Mouse (Mus musculus) layer of hippocampus, postnatal 25 days (tissue): ENCODE measurements at regions not wholly inside any gene's neighbourhood (a gene's known extent, or its start where the extent isn't known, plus 50 kb on each side); places are given as distances from the start of the nearest gene placed in this dataset.

Source experiments
- DNase-seq, 2 experiments: peaks; one replicate each; pipeline ENCODE4 v3.0.0; 2022; ENCODE audit warnings: mixed read lengths in 2 of 2, low spot score in 1 of 2; ENCODE audit errors: extremely low spot score in 1 of 2

DNA sequence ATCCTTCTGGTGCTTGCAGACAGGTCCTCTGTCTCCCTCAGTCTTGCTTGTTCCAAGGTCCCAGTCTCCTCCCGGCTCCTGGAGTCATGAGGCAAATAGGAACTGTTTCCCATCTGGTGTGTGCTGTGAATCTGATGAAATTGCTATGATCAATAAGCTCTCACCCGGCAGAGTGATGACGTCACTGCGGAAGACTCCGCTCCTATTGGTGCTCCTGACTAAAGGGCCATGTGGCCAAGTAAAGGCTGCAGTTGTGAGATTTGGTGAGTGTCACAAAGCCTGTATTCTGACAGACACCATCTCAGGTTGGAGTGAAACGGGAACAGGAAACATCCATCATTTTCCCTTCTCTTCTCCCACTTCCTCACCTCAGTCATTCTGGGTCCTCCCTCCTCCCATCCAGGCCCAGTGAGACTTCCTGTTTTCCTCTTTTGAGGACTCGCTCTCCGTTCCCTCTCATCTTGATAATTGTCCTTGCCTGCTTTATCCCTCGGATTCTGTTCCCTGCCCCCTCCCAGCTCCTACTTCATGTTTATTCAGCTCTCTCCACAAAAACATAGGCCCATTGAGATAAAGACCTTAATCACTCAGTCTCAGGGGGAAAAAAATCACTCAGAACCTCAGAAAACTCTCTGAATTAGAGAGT, 133.4 kb downstream of the Fam43a start:
- DNase-seq, result no peak

DNA sequence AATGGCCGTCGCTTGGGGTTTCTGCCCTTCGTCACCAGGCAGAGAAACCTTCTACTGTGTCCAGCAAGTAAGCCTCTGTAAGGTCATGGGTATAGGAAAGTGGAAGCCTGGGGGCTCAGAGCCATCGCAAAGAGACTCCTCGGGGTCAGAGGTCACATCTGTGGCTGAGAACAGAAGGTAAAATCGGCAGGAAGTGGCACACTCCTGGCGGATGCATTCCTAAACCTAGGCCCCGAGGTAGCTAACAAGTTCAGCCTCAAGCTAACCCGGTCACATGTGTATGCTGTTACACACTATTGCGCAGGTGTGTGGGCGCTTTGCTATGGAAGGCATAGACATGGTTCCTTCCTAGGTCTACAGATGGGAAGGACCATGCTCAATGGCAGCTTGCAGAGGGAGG, 134.0 kb downstream of the Fam43a start:
- DNase-seq, result no peak

DNA sequence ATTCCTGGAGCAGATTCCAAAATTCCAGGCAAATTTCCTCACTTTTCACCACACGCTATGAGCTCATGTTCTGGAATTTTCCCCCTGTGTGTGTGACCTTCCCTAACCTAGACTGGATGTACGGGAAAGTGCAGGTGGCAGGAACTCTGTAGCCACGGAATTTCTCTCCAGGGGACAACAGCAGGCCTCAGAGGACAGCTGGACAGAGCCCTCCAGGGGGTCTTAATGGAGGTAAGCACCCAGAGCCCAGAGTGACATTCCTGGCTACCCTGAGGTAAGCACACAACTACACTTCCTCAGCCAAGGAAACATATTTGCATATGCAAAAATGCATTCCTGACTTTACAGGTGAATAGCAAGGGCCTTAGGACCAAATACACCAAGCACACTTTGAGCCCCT, 135.8 kb downstream of the Fam43a start:
- no peak for DNase-seq

DNA sequence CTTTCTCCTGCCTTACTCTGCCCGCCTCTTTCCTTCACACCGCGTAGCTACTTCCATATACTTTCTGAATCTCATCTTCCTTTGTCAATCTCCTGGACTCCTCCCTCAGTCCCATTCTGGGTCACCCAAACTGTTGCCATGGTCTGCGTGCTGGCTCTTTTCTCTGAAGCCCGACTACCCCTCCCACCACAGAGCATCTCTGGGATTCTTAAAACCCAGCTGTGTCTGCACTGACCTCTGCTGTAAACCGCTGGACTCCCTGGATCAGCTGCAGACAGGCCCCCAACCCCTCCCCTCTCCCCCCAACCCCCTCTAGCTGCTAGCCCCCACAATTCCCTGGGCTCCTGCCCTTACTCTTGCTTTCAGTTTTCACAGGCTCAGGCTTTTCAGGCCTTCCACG, 136.4 kb downstream of the Fam43a start:
- no peak for DNase-seq

DNA sequence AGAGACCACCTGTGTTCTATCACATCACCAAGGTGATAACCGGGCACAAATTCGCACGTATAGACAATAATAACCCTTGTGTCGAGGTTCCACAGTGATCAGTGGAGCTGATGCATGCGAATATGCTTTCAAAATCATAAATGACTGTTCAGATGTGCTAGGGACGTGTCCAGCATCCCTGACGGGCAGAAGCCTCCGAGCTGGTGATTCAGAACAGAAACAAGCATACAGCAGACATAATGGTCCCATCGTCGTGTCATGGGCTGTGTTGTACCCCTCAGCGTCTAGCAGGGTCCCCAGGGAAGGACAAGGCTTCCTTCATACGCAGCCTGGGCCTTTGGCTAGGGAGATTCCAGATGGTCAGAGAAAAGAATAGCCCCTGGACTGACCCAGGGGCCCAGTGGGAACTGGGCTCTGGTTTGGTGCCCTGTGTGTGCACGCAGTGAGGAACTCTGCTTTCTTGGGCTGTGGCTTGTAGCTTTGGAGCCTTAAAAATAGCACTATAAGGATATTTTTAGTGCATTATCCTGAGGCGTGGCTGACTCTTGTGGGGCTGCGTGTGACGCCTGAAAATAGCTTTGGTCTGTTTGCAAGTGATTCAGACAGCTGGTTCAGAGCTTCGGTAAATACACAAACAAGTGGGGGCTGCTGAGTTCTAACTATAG, 137.3 kb downstream of the Fam43a start:
- DNase-seq, result no peak

DNA sequence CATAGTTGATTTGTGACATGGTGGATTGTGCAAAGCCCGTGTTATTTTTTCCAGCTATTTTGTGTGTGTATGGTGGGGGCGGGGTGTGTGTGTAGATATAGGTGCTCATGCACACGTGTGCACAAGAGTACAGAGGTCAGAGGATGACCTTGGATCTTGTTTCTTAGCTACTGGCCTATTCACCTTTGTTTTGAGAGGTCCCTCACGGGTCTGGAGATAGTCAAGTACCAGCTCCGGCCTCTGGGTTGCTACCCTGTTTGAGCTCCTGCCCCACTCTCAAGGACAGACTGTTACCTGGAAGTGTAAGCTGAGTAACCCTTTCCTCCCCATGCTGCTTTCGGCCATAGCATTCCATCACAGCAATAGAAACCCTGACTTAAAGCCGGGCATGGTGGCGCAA, 138.0 kb downstream of the Fam43a start:
- DNase-seq, result no peak

DNA sequence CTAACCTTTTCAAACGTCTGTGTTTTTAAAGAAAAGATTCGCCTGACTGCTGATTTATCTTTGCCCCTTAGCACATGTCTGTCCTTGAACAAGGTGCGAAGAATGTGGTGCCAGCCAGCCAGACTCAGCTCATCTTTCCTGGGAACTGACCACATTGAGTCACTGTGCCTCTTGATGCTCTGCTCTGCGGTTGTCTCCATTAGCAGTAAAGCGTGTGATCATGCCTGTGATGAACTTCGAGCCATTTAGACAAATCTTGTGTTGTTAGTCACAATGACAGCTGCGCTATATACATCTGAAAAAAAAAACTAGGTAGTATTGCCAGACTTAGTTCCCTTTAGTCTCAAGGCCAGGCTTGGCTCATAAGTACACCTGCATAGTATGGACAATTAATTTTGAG, 140.1 kb downstream of the Fam43a start:
- DNase-seq, result no peak

DNA sequence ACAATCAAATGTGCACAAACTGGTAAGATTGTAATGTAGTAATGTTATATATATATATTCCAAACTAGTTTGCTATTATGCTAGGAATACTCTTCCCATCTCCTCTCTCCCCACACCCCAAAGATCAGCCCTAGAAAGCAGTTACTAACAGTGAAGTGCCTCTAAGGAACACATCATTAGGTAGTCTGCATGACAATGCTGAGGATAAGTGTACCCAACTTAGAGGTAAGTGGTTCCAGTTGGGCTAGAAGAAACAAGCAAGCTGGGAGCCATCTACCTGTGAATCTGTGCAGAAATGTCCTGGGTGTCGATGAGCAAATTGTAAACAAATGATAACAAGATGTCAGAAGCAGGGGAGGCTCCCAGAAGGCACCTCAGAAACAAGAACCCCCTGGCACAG, 141.7 kb downstream of the Fam43a start:
- no peak for DNase-seq

DNA sequence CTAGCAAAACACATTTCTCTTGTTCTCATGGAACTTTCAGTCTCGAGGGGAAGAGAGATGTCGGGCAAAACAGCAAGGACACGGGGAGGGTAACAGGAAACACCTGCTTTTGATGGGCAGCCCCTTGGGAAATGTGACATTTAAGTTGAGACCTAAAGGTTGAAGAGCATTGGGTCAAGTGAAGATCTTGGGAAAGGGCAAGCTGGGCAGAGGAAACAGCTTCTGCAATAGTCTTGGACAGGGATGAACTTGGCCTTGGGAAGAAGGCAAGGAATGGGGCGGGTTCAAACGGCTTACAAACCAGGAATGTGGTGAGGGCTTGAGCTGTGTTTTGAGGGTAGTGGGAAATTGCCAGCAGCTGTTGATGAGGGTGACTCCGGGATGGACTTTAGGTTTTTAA, 143.0 kb downstream of the Fam43a start:
- DNase-seq, result no peak

DNA sequence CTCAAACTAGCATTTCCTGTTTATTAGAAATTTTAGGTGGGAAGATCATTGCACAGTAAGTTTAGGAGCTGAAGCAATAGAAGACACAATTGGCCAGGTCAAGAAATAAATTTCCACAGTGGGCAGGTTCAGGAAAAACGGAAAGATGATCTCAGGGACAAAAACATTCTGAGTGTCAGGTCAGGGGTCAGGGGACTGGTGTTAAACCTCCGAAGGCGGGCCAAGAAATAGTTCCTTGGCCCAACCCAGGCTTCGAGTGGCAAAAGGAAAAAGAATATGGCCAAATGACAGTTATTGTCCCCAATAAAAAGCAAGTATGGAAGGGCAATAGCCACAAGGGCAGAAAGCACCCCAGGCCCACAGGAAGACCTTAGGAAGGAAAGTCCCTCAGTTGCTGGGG, 144.0 kb downstream of the Fam43a start:
- DNase-seq, result no peak

DNA sequence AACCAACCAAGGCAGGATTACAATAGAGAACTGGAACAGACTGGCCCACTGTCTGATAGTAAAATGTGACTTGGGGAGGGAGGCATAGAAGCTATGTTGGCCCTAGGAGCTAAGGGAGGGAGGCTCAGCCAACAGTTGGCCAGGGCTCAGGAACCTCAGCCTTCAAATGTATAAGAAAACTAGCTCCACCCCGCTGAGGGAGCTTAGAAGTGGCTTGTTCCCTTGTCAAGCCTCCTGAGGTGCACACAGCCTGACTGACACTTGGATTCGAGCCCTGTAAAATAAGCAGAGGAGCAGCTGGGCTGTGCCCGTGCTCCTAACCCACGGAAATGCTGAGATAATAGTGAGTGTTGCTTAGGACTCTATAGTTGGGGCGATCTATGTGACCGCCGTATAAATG, 144.7 kb downstream of the Fam43a start:
- no peak for DNase-seq

DNA sequence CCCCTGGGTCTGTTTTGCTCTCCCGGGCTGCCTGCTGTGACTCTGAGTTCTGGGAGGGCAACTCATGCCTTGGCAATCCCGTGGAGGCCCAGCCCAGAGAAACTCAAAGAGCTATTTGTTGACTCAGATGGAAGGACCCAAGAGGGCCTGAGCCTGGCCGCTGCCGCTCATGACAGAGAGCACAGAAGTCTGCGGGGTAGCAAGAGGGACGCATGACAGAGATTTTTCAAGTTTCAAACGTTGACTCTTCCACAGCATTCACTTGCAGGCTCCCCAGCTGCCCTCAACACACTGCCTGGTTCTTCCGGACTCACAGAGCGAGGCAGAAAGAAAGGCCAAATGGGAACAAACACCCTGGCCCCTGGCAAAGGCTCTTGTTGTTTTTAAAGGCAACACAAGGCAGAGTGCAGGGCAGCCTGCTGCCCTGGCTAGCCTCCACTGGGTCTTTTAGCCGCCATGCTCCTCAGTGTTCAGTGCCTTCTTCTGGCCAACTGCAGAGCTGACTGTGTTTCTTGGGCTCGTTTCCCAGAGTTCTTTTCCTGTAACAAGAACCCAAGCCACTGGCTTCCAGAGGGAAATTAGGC, 146.2 kb downstream of the Fam43a start:
- DNase-seq, result no peak

DNA sequence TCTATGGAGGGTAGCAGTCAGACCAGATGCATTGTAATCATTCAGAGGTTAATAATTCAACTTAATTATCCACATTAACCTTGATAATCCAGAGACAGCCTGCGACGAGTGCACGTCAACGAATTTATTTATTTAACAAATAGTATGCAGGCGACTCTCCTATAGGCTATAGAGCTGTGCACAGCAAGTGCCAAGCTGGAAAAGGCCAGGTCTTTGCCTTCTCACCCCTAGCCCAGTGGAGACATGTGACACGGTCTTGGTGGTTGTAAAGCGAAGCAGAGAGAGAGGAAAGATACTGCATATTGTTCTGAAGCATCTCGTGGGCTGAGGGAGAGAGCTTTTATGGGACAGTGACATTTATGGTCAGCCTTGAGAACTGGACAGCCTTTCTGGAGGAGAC, 146.7 kb downstream of the Fam43a start:
- DNase-seq, result no peak

DNA sequence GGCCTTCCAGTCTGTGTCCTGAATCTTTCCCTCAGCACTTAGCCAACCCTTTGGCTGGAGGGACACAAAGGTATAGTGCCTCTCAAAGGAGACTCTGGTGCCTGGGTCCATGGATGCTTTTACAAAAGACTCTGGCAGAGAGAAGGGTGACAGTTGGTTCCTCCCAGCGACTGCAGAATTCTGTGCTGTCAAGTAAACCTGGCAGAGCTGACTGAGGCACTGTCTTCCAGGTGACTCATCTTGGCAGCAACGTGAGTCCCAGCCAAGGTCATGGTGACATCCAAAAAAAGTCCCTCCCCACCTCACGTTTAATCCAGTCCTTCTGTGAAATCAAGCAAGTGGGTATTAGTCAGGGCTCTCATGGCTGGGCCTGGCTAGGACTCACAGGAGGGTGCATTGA, 150.3 kb downstream of the Fam43a start:
- no peak for DNase-seq

DNA sequence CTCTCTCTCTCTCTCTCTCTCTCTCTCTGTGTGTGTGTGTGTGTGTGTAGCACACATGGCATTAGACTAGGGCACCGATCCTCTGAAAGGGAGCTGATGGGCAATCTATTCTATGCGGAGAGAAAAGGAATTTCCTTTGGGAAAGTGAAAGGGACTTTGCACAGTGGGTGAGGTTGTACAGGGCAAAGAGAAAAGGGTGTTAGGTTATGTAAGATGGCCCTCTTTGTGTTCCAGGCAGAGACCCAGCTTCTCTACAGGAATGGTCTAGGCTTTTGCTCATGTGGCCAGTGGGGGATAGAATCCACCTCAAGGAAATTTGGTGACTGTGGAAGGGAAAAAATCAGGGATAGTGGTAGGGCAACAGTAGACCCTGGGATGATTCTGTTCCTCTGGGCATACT, 156.2 kb downstream of the Fam43a start:
- DNase-seq, result no peak

DNA sequence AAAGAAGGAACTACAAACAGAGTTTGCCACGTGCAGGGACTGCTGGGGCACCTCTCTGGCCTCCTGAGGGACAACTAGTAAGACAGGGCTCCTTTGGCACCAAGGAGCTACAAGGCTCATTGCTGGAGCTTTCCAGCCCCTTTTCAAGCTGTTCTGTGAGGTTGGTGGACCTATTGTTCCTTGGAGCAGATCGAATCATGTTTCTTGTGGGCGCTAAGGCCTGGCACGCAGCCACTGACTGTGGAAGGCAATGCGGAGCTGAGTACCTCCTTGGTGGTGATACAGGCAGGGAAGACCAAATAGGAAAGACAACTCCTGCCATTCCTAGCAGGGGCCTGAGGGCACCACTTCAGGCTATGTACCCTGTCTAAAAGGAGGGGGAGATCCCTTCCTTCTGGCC, 157.2 kb downstream of the Fam43a start:
- peak in 1 of 2 experiments; percentile 40 for DNase-seq

DNA sequence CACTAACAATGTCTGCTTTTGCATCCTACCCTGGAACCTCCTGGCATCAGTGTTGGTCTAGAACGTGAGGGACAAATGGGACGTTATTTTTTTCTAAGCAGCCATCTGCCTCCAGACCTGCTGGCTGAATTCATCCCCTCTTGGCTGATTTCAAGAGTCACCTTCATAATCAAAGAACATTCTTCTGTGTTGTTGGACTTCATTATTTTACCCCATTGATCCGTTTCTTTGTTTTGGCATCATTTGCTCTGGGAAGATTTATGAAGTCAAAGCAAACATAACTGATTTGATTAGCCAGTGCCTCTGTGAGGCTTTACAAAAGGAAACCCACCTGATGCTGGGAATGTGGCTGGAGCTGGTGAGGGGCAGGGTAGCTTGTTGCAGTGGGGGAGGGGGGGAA, 158.0 kb downstream of the Fam43a start:
- no peak for DNase-seq

DNA sequence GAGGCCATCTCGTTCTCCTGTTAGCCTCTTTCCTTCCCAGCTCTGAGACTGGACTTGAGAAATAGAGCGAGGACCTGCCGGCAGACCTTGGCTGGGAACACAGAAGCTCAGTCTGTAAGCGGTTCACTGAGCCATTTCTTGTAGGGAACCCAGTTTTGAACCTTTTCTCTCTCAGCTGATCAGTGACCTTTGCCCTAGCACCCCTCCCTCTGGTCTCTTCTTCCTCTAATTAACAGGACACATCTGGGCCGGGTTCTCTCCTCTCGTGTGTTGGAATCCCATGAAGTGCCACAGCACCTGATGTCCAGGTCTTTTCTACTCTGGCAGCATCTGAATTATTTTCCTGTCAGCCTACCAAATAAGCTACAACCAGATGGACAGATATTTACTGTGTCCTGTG, 158.5 kb downstream of the Fam43a start:
- DNase-seq, result no peak

DNA sequence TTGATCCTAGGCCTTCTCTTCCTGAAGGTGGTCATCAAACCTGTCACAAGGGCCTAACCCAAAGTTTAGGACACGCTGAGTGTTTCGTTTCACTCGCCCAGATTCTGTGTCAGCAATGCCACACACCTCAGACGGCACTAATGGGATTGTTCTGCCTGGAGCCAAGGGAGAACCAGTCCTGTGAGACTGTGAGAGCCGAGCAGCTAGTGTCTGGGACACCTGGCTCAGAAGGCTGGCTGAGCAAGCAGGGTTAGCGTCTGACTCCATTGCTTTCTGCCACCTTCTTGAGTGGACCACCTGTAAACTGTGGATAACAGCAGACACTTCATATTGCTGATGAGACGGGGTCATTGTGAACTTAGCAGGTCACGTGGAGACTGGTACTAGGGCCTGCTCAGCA, 160.0 kb downstream of the Fam43a start:
- no peak for DNase-seq

DNA sequence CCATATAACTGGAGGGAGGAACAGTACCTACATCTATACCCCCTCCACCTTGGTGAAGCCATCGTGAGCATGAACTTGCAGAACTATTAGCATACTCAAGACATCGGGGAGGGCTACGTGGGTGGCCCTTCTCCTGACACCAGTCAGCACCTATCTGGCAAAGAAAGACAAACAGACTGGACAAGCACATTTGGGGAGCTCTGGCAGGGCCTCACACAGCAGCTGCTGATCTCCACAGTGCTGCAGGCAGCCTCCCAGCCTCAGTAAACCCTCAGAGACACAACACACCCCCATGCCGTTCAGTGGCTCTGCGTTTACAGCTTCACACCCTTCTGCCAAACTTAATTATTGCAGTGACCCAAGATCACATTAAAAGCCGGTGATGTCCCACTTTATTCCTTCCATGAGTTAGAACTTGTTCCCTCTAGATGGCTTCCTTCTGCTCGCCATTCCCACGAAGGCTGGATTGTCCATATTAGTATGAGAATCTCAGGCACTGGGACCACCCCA, 161.7 kb downstream of the Fam43a start:
- DNase-seq, result no peak

DNA sequence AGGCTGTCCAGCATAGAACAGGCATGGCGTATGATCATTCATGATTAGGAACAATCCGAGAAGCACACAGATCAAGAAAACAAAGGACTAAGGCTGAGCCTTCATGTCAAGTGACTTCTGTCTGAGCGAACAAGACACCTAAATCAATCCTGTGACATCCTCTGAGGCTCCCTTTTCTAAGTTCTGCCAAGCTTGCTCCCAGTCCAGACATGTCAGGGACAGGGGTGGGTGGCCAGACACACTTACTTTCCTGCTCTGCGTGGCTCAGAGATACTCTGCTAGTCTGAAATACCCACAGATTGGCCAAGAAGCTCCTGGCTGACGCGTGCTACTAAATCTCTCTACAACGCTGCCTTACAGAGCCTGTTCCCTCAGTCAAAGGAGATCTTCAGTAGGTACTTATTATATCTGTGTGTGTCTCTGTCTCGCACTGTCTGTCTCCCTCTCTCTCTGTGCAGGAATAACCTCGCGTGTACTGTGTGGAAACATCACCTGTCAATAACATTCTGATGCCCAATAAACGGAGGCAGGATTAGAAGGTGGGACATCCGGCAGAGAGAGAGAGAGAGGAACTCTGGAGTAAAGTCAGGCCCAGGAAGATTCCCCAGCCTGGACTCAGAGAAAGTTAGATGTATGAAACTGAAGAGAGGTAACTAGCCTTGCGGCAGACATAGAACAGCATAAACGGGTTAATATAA, 163.5 kb downstream of the Fam43a start:
- DNase-seq, result no peak
